Mouse (Mus musculus): Measurements from ENCODE around the gene Rps10. TPM values are rescaled to one million over a fixed set of nuclear protein-coding genes. Genes with fewer than 3 reads are reported as not detected.
"Not testable (repeated sequence)": the region's sequence is repeated elsewhere in the genome, so short reads cannot be mapped to it uniquely, and the experiment has no call there.

Gene Rps10
- polyA plus RNA-seq, 1 experiment from 2014 or later: 881 TPM

DNA sequence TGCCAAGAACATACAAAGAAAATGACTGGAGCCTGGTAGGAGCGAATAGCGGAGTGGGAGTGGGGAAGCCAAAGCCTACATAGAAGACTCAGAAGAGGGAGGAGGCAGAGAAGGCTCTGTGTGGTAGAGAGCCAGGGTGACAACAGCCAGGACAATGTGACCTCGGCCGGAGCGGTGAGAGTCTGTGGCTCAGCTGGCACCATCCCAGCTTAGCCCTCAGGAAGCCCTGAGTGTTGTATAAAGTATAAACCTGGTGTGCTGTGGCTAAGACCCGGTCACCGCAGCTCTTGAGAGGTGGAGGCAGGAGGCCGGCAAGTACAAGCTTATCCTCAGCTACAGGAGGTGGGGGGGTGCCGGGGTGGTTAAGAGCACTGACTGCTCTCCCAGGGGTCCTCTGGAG, 864 bp upstream of the Rps10 start:
- Histone ChIP-seq H3K4me3 (replicated peaks; ENCODE audit: low read length) (no peak overlapping the region), H3K27me3 (ENCODE audit: control insufficient read depth, insufficient read depth, low read length) (no peaks in the 10 kb centered on the region), H3K9me3 (replicated peaks; ENCODE audit: control insufficient read depth, low read length) (no peaks in the 10 kb centered on the region), H3K36me3 (ENCODE audit: control insufficient read depth, insufficient read depth, low read length) (no peaks in the 10 kb centered on the region), H3K4me1 (ENCODE audit: control insufficient read depth, insufficient read depth, low read length) (peaks cover 23% of the 10 kb centered on the region), H3K9ac (ENCODE audit: low read length) (no peak overlapping the region), H3K4me2 (ENCODE audit: low read depth, low read length) (no peak overlapping the region), H3K27ac (ENCODE audit: low read length) (no peak overlapping the region)
- no peak for ATAC-seq (ENCODE audit: insufficient read depth, low FRiP score)
- 59% methylated on average over 9 of the region's 9 CpGs for WGBS

DNA sequence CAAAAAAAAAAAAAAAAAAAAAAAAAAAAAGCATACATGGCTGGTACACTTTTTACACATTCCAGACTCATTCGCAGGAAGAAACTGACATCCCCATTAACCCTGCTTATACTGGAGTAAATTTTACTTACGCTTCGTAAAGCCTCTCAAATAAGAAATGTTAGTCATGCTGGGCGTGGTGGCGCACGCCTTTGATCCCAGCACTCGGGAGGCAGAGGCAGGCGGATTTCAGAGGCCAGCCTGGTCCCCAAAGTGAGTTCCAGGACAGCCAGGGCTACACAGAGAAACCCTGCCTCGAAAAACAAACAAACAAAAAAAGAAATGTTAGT, 930 bp downstream of the Rps10 start:
- H3K27me3 ChIP-seq (ENCODE audit: control insufficient read depth, insufficient read depth, low read length); H3K9me3 ChIP-seq (replicated peaks; ENCODE audit: control insufficient read depth, low read length); ATAC-seq (ENCODE audit: insufficient read depth, low FRiP score): not testable (repeated sequence)
- Histone ChIP-seq H3K9ac (ENCODE audit: low read length) (peak overlapping the region; percentile 96), H3K27ac (ENCODE audit: low read length) (peak overlapping the region; percentile 73), H3K4me2 (ENCODE audit: low read depth, low read length) (peak overlapping the region; percentile 61), H3K36me3 (ENCODE audit: control insufficient read depth, insufficient read depth, low read length) (peaks cover 15% of the 10 kb centered on the region), H3K4me1 (ENCODE audit: control insufficient read depth, insufficient read depth, low read length) (peaks cover 30% of the 10 kb centered on the region), H3K4me3 (replicated peaks; ENCODE audit: low read length) (peak overlapping the region; percentile 98)
- WGBS: 34% methylated on average over 9 of the region's 9 CpGs

DNA sequence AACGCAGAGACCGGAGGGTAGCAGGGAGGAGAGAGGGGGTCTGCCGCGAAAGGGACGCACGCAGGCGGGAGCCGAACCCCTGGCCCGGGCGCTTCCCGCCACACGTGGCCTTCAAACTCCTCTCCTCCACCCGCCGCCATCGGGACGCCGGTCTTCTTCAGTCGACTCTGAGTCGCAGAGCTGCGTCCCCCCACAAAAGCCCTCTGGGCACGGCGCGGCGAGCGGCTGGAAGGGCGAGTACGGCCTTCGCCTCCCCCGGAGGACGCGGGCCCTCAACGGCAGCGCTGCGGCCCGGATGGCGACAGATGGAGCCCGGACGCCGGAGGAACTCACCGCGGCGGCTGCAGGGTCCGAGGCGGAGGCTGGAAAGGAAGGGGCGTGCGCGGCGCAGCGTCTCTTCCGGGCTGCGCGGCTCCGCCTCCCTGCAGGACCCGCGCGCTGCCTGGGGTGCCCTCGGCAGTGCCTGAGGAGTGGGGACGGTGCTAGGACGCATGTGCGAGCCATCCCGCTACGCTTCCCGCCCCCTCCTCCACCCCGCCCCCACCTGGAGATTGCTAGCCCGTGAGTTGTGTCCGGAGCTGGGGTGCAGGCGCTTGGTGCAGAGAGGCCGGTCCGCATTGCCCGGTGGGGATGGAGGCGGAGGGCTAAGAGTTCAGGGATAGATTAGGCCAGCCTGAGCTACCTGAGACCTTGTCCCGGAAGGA, 1.4 kb downstream of the Rps10 start, which contains the start of gene RPS10-NUDT3:
TSS of gene RPS10-NUDT3 (minus strand) at position 352 of the 704 bp plus-strand sequence.
- Histone ChIP-seq H3K4me2 (ENCODE audit: low read depth, low read length) (peak within 1 kb of the TSS; percentile 87), H3K27ac (ENCODE audit: low read length) (peak within 1 kb of the TSS; percentile 83), H3K9ac (ENCODE audit: low read length) (peak within 1 kb of the TSS; percentile 96), H3K4me3 (replicated peaks; ENCODE audit: low read length) (peak within 1 kb of the TSS; percentile 98), H3K4me1 (ENCODE audit: control insufficient read depth, insufficient read depth, low read length) (peaks cover 30% of the 10 kb centered on the region), H3K9me3 (replicated peaks; ENCODE audit: control insufficient read depth, low read length) (no peaks in the 10 kb centered on the region), H3K27me3 (ENCODE audit: control insufficient read depth, insufficient read depth, low read length) (no peaks in the 10 kb centered on the region), H3K36me3 (ENCODE audit: control insufficient read depth, insufficient read depth, low read length) (peaks cover 16% of the 10 kb centered on the region)
- peak; percentile 98 for ATAC-seq (ENCODE audit: insufficient read depth, low FRiP score)
- WGBS: under 1% methylated on average over 72 of the region's 72 CpGs

DNA sequence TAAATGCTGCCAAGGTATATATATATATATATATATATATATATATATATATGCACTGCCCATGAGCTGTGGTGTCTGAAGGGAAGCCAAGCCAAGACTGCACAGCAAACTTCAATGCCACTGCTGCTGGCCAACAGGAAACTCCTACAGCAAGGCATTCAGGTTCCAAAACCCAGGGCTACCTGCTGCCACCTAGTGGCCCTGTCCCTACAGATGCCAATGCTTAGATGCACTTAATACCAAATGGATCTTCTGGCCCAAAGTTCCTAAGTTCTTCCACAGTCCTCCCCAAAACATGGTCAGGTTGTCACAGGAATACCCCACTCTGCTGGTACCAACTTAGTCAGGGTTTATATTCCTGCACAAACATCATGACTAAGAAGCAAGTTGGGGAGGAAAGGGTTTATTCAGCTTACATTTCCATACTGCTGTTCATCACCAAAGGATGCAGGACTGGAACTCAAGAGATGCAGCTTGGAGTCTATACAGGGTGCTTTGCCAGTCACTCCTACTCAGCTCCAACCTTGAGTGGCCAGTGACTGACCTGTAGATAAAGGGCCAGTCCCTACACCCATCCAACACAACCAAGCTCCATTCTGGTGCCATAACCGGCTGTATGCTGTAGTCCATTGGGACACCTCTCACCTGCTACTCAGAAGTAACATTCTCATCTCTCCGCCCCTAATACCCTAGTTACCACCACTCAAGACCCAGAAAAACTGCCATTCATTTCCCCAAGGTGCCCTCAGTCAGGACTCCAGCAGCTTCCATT, 7.0 kb downstream of the Rps10 start:
- no peak for ATAC-seq (ENCODE audit: insufficient read depth, low FRiP score)
- Histone ChIP-seq H3K36me3 (ENCODE audit: control insufficient read depth, insufficient read depth, low read length) (peaks cover 16% of the 10 kb centered on the region), H3K27me3 (ENCODE audit: control insufficient read depth, insufficient read depth, low read length) (no peaks in the 10 kb centered on the region), H3K9me3 (replicated peaks; ENCODE audit: control insufficient read depth, low read length) (no peaks in the 10 kb centered on the region), H3K4me3 (replicated peaks; ENCODE audit: low read length) (no peak overlapping the region), H3K4me1 (ENCODE audit: control insufficient read depth, insufficient read depth, low read length) (peaks cover 25% of the 10 kb centered on the region), H3K9ac (ENCODE audit: low read length) (no peak overlapping the region), H3K4me2 (ENCODE audit: low read depth, low read length) (no peak overlapping the region), H3K27ac (ENCODE audit: low read length) (no peak overlapping the region)
- WGBS: 66% methylated on average over 2 of the region's 2 CpGs

DNA sequence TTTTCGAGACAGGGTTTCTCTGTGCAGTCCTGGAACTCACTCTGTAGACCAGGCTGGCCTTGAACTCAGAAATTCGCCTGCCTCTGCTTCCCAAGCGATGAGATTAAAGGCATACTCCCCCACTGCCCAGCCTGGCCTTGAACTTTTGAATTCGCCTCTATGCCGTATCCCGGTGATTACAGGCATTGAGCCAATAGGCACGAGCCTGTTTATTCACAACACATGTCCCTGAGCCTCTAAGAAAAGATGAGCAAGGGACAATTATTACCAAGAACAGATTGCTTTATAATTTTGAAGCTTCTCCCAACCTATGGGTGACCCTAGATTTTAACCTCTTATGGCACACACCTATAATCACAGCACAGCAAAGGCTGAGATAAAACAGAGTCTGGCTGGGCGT, 8.1 kb downstream of the Rps10 start:
- no peaks in the 10 kb centered on the region for H3K9me3 ChIP-seq (replicated peaks; ENCODE audit: control insufficient read depth, low read length)
- WGBS: 88% methylated on average over 8 of the region's 8 CpGs
- H3K4me1 ChIP-seq (ENCODE audit: control insufficient read depth, insufficient read depth, low read length): peaks cover 19% of the 10 kb centered on the region
- H3K9ac ChIP-seq (ENCODE audit: low read length): no peak overlapping the region
- no peak overlapping the region for H3K4me2 ChIP-seq (ENCODE audit: low read depth, low read length)
- no peak overlapping the region for H3K27ac ChIP-seq (ENCODE audit: low read length)
- H3K27me3 ChIP-seq (ENCODE audit: control insufficient read depth, insufficient read depth, low read length): no peaks in the 10 kb centered on the region
- ATAC-seq (ENCODE audit: insufficient read depth, low FRiP score): no peak
- no peak overlapping the region for H3K4me3 ChIP-seq (replicated peaks; ENCODE audit: low read length)
- peaks cover 16% of the 10 kb centered on the region for H3K36me3 ChIP-seq (ENCODE audit: control insufficient read depth, insufficient read depth, low read length)

DNA sequence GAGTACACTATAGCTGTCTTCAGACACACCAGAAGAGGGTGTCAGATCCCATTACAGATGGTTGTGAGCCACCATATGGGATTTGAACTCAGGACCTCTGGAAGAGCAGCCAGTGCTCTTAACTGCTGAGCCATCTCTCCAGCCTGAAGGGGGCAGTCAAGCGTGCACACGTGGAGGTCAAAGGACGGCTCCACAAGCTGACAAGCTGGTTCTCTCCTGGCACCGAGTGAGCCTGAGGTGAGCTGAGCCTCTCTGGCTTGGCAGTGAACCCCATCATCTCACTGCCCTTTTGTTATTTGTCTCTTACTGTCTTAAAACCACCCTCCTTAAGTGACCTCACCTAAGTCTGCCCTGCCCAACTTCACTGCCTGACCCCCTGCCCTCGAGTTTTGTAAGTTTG, 9.0 kb downstream of the Rps10 start:
- H3K4me2 ChIP-seq (ENCODE audit: low read depth, low read length): no peak overlapping the region
- no peaks in the 10 kb centered on the region for H3K9me3 ChIP-seq (replicated peaks; ENCODE audit: control insufficient read depth, low read length)
- peaks cover 16% of the 10 kb centered on the region for H3K36me3 ChIP-seq (ENCODE audit: control insufficient read depth, insufficient read depth, low read length)
- no peak overlapping the region for H3K9ac ChIP-seq (ENCODE audit: low read length)
- no peak overlapping the region for H3K27ac ChIP-seq (ENCODE audit: low read length)
- H3K4me3 ChIP-seq (replicated peaks; ENCODE audit: low read length): no peak overlapping the region
- ATAC-seq (ENCODE audit: insufficient read depth, low FRiP score): no peak
- H3K4me1 ChIP-seq (ENCODE audit: control insufficient read depth, insufficient read depth, low read length): peaks cover 12% of the 10 kb centered on the region
- no peaks in the 10 kb centered on the region for H3K27me3 ChIP-seq (ENCODE audit: control insufficient read depth, insufficient read depth, low read length)
- WGBS: 37% methylated on average over 5 of the region's 5 CpGs

DNA sequence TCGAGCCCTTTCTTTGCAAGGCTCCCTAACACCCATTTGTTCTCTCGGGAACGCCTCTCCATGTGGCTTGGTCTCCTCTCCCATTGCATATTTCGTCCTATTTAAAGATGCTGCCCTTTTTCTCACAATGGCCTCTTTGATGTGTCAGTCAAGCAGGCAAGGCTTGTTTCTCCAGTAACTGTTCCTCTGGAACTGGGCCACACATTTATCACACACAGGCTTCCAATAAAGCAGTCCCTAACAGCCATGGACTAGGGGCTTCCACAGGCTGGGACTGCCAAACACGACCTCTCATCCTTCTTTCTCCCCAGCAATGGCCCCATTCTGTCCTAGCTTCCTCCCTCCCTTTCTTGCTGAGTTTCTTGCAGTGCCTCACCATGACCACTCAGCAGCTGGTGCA, 9.8 kb downstream of the Rps10 start:
- H3K4me2 ChIP-seq (ENCODE audit: low read depth, low read length): no peak overlapping the region
- peaks cover 8% of the 10 kb centered on the region for H3K4me1 ChIP-seq (ENCODE audit: control insufficient read depth, insufficient read depth, low read length)
- H3K36me3 ChIP-seq (ENCODE audit: control insufficient read depth, insufficient read depth, low read length): peaks cover 11% of the 10 kb centered on the region
- WGBS: 29% methylated on average over 5 of the region's 5 CpGs
- H3K9ac ChIP-seq (ENCODE audit: low read length): no peak overlapping the region
- H3K27me3 ChIP-seq (ENCODE audit: control insufficient read depth, insufficient read depth, low read length): no peaks in the 10 kb centered on the region
- ATAC-seq (ENCODE audit: insufficient read depth, low FRiP score): no peak
- 0 out of 2 replicates have a peak overlapping the region, but pooled peaks have one; percentile 19 for H3K27ac ChIP-seq (ENCODE audit: low read length)
- H3K4me3 ChIP-seq (replicated peaks; ENCODE audit: low read length): no peak overlapping the region
- no peaks in the 10 kb centered on the region for H3K9me3 ChIP-seq (replicated peaks; ENCODE audit: control insufficient read depth, low read length)

DNA sequence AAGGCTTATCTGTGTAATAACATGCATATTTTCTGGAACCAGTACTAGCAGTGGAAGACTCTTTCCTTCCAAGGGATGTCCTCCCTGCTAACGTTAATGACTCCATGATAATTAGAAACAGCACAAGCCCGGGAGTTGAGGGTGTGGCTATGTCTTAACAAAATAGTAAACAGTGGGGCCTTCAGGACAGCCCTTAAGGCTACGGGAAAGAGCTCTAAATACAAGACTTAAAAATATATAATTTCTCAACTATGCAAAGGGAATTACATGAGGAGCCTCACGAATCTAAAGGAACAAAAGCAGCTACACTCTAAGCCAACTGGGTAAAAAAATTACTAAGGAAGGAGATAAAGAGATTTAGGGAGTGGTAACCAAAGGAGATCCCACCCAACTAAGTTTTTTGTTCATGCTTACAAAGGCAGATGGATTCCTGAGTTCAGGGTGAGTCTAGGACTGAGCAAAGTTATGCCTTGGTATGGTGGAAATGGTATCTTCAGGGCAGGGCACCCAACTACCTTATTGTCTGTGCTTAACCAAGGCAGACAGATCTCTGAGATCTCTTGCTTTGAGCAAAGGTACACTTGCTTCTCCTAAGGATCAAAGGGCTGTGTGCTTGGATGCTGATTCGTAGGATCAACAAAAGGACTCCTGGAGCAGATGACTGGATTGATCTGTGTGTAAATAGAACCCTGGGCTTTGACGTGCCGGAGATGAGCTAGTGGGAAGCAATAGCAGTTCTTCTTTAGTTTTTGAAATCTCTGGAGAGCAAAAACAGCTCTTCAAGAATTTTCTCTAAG, 10.8 kb downstream of the Rps10 start:
- Histone ChIP-seq H3K4me2 (ENCODE audit: low read depth, low read length) (no peak overlapping the region), H3K27ac (ENCODE audit: low read length) (peak overlapping the region; percentile 40; the same call in 1 of the 2 replicates), H3K9ac (ENCODE audit: low read length) (0 out of 2 replicates have a peak overlapping the region, but pooled peaks have one; percentile 22), H3K36me3 (ENCODE audit: control insufficient read depth, insufficient read depth, low read length) (peaks cover 2% of the 10 kb centered on the region), H3K4me3 (replicated peaks; ENCODE audit: low read length) (no peak overlapping the region), H3K9me3 (replicated peaks; ENCODE audit: control insufficient read depth, low read length) (no peaks in the 10 kb centered on the region), H3K4me1 (ENCODE audit: control insufficient read depth, insufficient read depth, low read length) (peaks cover 10% of the 10 kb centered on the region; the same call in 1 of the 2 replicates), H3K27me3 (ENCODE audit: control insufficient read depth, insufficient read depth, low read length) (no peaks in the 10 kb centered on the region)
- ATAC-seq (ENCODE audit: insufficient read depth, low FRiP score): no peak
- 44% methylated on average over 7 of the region's 7 CpGs for WGBS

Data from stomach, embryonic 16.5 days (tissue).